Mouse (Mus musculus) embryonic facial prominence, embryonic 11.5 days (tissue): ENCODE measurements around the gene Angptl4. TPM values are rescaled to one million over a fixed set of nuclear protein-coding genes. Genes with fewer than 3 reads are reported as not detected.
A peak's percentile ranks its signal among the peaks of the same experiment; 100 is the strongest.
"Not testable (repeated sequence)": the region's sequence is repeated elsewhere in the genome, so short reads cannot be mapped to it uniquely, and the experiment has no call there.

ENCODE experiments used
- ATAC-seq: fragments of 200-750 bp; cut with Nextera tagmentation; replicated peaks from 2 replicates; pipeline ENCODE4 v1.8.0; 2017; ENCODE audit warnings: low read depth; ENCODE audit not compliant: insufficient number of reproducible peaks, low FRiP score, low TSS enrichment
- DNase-seq: peaks from one replicate; pipeline ENCODE4 v3.0.0-alpha.2; 2015; ENCODE audit warnings: low spot score
- H3K27ac ChIP-seq: fragments of 300-500 bp; sonication (generic); replicated peaks from 2 replicates; pipeline ENCODE4 v1.5.1; 2014; ENCODE audit warnings: mild to moderate bottlenecking, low read depth, low read length, control low read depth
- H3K27me3 ChIP-seq: fragments of 300-500 bp; sonication (generic); 2 replicates; pipeline ENCODE4 v1.6.1; 2014; ENCODE audit warnings: mild to moderate bottlenecking, low read length, moderate library complexity, mixed read lengths; ENCODE audit not compliant: control insufficient read depth, insufficient read depth
- H3K36me3 ChIP-seq: fragments of 300-500 bp; sonication (generic); replicated peaks from 2 replicates; pipeline ENCODE4 v1.6.1; 2014; ENCODE audit warnings: low read depth, mild to moderate bottlenecking, low read length, moderate library complexity, mixed read lengths; ENCODE audit not compliant: control insufficient read depth, insufficient read depth
- H3K4me1 ChIP-seq: fragments of 300-500 bp; sonication (generic); 2 replicates; pipeline ENCODE4 v1.6.1; 2014; ENCODE audit warnings: low read length, mixed read lengths; ENCODE audit not compliant: control insufficient read depth, insufficient read depth
- H3K4me2 ChIP-seq: fragments of 300-500 bp; sonication (generic); 2 replicates; pipeline ENCODE4 v1.6.1; 2014; ENCODE audit warnings: low read depth, mild to moderate bottlenecking, control low read depth, low read length, moderate library complexity
- H3K4me3 ChIP-seq: fragments of 300-500 bp; sonication (generic); 2 replicates; pipeline ENCODE4 v1.5.1; 2014; ENCODE audit warnings: low read depth, low read length, control low read depth
- H3K9ac ChIP-seq: fragments of 300-500 bp; sonication (generic); replicated peaks from 2 replicates; pipeline ENCODE4 v1.6.1; 2014; ENCODE audit warnings: mild to moderate bottlenecking, control low read depth, low read length
- H3K9me3 ChIP-seq: fragments of 300-500 bp; sonication (generic); replicated peaks from 2 replicates; pipeline ENCODE4 v1.6.1; 2016; ENCODE audit warnings: mild to moderate bottlenecking, low read length, inconsistent platforms, mixed read lengths; ENCODE audit not compliant: control insufficient read depth
- WGBS: fragments of 180-500 bp; shearing (Covaris S2); extraction: QIAGEN DNeasy Blood & Tissue Kit; methylation state at CpG from one replicate; pipeline ENCODE4 v1.1.7; 2014; 5-methylcytosine and 5-hydroxymethylcytosine counted together
- polyA plus RNA-seq: library from polyadenylated mRNA; unstranded; fragments of >200 nt; fragmentation: Nextera tagmentation; extraction: Ambion mirVana; gene quantifications from 2 replicates; pipeline ENCODE4 v1.2.1, GENCODE M21; 2014

Angptl4 gene
- polyA plus RNA-seq: 44.5 and 48.9 TPM in 2 replicates

DNA sequence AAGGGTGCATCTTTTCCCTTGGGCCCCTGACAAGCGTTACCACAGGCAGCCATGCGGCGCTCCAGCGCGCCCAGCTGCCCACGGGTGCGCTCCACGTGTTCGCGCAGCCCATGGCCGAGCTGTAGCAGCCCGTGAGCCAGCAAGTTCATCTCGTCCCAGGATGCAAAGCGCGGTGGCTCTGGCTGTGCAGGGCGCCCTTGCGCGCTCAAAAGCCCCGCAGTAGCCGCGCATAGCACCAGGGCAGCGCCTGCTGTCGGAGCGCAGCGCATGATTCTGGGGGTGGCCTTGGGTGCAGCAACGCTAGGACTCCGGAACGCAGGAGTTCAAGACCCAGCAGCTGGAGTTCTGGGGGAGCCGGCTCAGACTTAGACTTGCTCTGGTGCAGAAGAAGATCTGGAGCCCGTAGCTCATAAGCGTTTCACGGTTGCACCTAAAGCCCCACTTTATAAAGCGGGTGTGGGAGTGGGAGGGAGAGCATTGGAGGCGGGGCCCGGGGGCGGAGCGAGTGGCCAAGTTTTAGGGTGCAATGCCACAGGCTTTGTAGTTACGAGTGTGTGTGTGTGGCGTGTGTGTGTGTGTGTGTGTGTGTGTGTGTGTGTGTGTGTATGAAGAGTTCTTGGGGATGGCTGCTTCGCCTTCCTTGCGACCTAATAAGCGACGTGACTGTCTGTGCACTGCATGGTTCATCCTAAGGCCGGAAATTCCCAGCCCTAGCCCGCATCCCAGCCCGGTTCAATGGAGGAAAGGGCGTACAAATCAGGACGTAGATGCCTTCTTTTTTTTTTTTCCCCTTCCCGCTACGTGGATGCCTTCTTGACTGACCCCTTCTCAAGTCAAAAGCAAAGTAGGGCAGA lies at the start of gene Angptl4:
Gene Angptl4 (minus strand): TSS at position 707 of the 854 bp plus-strand sequence.
- Histone ChIP-seq H3K4me2 (peak within 1 kb of the TSS; percentile 80), H3K27me3 (no peaks in the 10 kb centered on the region), H3K4me3 (peak within 1 kb of the TSS; percentile 44), H3K9me3 (no peaks in the 10 kb centered on the region), H3K36me3 (peaks cover 7% of the 10 kb centered on the region), H3K4me1 (peaks cover 14% of the 10 kb centered on the region), H3K27ac (peak within 1 kb of the TSS; percentile 76), H3K9ac (peak within 1 kb of the TSS; percentile 73)
- 2% methylated on average over 50 of the region's 50 CpGs for WGBS
- peak; percentile 73 for DNase-seq
- peak; percentile 72 for ATAC-seq

DNA sequence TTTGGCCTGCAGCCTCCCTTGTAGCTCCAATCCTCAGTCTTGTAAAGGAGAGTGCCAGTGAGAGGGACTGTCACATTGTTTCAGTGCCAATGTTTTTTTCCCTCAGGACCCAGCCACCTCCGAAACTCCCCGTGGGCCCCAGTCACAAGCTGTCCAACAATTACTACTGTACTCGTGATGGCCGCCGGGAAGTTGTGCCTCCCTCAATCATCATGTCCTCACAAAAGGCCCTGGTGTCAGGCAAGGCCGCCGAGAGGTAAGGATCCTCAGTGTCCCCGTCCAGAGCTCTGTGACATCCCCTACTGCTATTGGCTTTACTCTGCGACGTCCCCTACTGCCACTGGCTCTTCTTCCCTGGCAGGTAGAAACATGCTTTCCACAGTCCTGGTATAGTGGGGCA lies 47.9 kb upstream of the Angptl4 start:
- DNase-seq (no peak), ATAC-seq (no peak)
- Histone ChIP-seq H3K4me2 (no peak overlapping the region), H3K36me3 (peaks cover 11% of the 10 kb centered on the region), H3K9ac (no peak overlapping the region), H3K27ac (no peak overlapping the region), H3K4me1 (no peaks in the 10 kb centered on the region; the same call in 1 of the 2 replicates), H3K9me3 (no peaks in the 10 kb centered on the region), H3K4me3 (no peak overlapping the region), H3K27me3 (no peaks in the 10 kb centered on the region)
- 91% methylated on average over 10 of the region's 10 CpGs for WGBS

DNA sequence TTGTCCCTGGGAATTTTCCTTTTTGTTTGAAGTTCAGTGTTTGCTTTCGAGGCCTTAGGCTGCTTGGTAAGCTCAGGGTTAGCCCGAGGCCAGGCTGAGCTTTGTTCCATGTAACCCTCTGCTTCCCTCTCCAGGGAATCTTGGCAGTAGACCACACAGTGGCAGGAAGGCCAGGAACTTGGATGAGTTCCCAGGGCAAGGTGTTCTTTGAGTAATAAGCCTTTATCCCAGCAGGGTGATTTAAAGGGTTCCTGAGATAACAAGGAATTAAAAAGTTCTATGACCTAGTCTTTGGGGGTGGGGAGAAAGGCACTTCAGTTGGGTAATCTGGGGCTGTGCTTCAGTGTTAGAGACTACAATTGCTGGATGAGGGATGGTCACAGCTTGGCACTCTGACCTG lies 47.3 kb upstream of the Angptl4 start:
- Histone ChIP-seq H3K9ac (no peak overlapping the region), H3K9me3 (no peaks in the 10 kb centered on the region), H3K4me1 (no peaks in the 10 kb centered on the region; the same call in 1 of the 2 replicates), H3K4me3 (no peak overlapping the region), H3K27ac (no peak overlapping the region), H3K27me3 (no peaks in the 10 kb centered on the region), H3K36me3 (peaks cover 11% of the 10 kb centered on the region), H3K4me2 (no peak overlapping the region)
- no peak for DNase-seq
- 81% methylated on average over 2 of the region's 2 CpGs for WGBS
- no peak for ATAC-seq

DNA sequence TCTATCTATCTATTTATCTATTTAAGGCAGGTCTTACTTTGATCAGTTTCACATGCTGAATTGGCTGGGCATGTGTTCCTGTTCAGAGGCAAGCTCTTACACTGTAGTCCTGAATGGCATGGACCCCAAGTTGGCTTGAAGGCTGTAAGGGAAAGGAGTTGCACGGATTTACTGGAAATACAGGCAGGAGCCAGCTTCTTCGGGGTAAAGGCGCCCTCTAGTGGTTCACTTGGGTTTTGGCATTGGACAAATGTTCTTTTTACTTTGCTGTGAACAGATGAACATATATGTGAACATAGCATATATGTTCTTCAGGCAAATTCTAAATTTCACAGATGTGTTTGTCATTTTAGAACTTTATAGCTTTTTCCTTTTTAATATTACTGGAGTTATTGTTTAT lies 45.2 kb upstream of the Angptl4 start:
- no peaks in the 10 kb centered on the region; the same call in none of the 2 replicates for H3K4me1 ChIP-seq
- no peak overlapping the region for H3K4me3 ChIP-seq
- WGBS: 0% methylated on average over 3 of the region's 3 CpGs
- H3K27me3 ChIP-seq: no peaks in the 10 kb centered on the region
- ATAC-seq: no peak
- no peak overlapping the region for H3K9ac ChIP-seq
- no peak overlapping the region for H3K27ac ChIP-seq
- H3K4me2 ChIP-seq: no peak overlapping the region
- H3K36me3 ChIP-seq: peaks cover 11% of the 10 kb centered on the region
- peak; percentile 89 for DNase-seq
- H3K9me3 ChIP-seq: no peaks in the 10 kb centered on the region

DNA sequence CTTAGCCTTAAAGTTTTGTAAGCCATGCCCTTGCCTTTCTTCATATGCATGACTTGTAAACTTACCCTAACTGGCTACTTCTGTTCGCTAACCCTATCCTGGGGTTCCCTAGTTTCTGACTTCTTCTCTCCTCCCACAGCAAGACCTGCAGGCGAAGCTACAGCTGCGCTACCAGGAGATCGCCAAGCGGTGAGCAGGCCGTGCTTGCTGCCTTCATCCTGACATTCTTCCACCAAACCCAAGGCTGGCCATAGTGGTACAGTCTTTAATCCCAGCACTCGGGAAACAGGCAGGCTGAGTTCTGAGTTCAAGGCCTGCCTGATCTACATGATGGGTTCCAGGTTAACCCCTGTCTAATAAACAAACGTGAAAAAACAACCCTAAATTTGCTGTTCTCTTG lies 43.8 kb upstream of the Angptl4 start:
- Histone ChIP-seq H3K27ac (no peak overlapping the region), H3K4me1 (no peaks in the 10 kb centered on the region; the same call in none of the 2 replicates), H3K9ac (peak overlapping the region; percentile 80; the same call in 1 of the 2 replicates), H3K4me3 (peak overlapping the region; percentile 69), H3K9me3 (no peaks in the 10 kb centered on the region), H3K27me3 (no peaks in the 10 kb centered on the region), H3K36me3 (peaks cover 8% of the 10 kb centered on the region; the same call in 1 of the 2 replicates), H3K4me2 (peak overlapping the region; percentile 64)
- 88% methylated on average over 8 of the region's 8 CpGs for WGBS
- ATAC-seq (no peak), DNase-seq (no peak)

DNA sequence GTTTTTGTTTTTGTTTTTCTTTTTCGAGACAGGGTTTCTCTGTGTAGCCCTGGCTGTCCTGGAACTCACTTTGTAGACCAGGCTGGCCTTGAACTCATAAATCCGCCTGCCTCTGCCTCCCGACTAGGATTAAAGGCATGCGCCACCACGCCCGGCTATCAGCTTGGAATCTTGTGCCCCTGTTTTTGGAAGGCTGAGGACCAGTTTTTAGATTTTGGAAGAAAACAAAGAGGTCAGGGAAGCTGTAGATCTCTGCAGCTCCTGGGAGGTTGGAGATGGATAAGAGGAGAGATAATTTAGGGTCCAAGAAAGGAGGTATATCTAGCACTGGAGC lies 43.3 kb upstream of the Angptl4 start:
- DNase-seq, H3K36me3 ChIP-seq, H3K4me1 ChIP-seq, H3K27ac ChIP-seq, H3K27me3 ChIP-seq, ATAC-seq, H3K9me3 ChIP-seq: not testable (repeated sequence)
- peak overlapping the region; percentile 80 for H3K9ac ChIP-seq
- WGBS: 9% methylated on average over 6 of the region's 6 CpGs
- peak overlapping the region; percentile 69 for H3K4me3 ChIP-seq
- peak overlapping the region; percentile 64 for H3K4me2 ChIP-seq

DNA sequence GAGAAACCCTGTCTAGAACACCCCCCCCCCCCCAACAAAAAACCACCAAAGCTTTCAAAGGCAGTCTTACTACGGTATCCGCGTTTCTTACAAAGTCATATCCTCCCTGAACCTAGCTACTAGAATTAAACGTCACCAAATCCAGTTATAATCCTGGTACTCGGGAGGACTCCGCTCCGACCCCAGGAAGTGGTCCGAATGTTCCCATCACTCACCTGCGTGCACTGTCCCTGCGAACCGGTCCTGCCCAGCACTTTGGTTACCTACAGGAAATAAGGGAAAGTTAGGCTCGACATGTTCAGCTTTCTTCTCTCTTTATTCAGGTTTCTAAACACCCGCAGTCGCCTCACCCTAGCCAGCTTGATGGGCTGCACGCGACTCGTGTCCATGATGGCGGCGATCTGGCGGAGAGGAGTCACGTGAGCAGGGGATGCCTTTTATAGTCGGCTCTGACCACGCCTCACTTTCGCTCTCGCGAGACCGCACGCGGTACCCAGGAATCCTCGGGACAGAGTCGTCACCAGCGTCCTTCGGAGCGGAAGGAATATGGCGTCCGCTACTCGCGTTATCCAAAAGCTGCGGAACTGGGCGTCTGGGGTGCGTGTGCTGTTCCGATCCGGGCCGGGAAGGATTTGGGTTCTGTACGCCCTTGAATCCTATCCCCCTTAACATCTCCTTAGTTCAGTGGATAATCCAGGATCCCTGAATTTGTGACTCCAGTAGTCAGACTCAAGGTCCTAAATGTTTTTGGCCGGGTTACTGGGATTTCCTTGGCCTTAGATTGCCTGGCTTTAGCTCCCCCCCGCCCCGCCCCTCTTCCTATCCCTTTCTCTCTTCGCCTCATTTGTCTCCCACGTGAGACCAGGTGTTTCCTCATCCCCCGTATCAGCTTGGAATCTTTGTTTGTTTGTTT lies 42.7 kb upstream of the Angptl4 start, which contains the start of the genes Rps28 and Ndufa7:
Gene Rps28 (minus strand): TSS at position 479 of the 913 bp plus-strand sequence.
Gene Ndufa7 (plus strand): TSS at position 489 of the 913 bp plus-strand sequence.
- H3K36me3 ChIP-seq: peaks cover 2% of the 10 kb centered on the region; the same call in 1 of the 2 replicates
- under 1% methylated on average over 51 of the region's 51 CpGs for WGBS
- peak; percentile 98 for DNase-seq

More for the DNA sequence above, 42.7 kb upstream of the Angptl4 start, which contains the start of the genes Rps28 and Ndufa7:
- Histone ChIP-seq H3K9me3 (no peaks in the 10 kb centered on the region), H3K4me2 (peak within 1 kb of the TSS; percentile 72), H3K4me1 (no peaks in the 10 kb centered on the region; the same call in none of the 2 replicates), H3K9ac (peak within 1 kb of the TSS; percentile 80), H3K4me3 (peak within 1 kb of the TSS; percentile 69), H3K27ac (peak within 1 kb of the TSS; percentile 52; the same call in 1 of the 2 replicates), H3K27me3 (no peaks in the 10 kb centered on the region)
- peak; percentile 85 for ATAC-seq
